Mouse (Mus musculus) stomach, postnatal 0 days (tissue): ENCODE data around the gene Lpar3. TPM values are rescaled to one million over a fixed set of nuclear protein-coding genes. Genes with fewer than 3 reads are reported as not detected.
A peak's percentile ranks its signal among the peaks of the same experiment; 100 is the strongest.

ENCODE experiments used
- ATAC-seq: fragments of 200-750 bp; cut with Nextera tagmentation; 2 replicates; pipeline ENCODE4 v1.8.0; 2017; ENCODE audit not compliant: low FRiP score, low TSS enrichment
- DNase-seq: peaks from one replicate; pipeline ENCODE4 v3.0.0-alpha.2; 2016; ENCODE audit warnings: low spot score
- H3K27ac ChIP-seq: fragments of 300-500 bp; sonication (generic); replicated peaks from 2 replicates; pipeline ENCODE4 v1.5.1; 2014; ENCODE audit warnings: mild to moderate bottlenecking, control low read depth
- H3K27me3 ChIP-seq: fragments of 300-500 bp; sonication (generic); 2 replicates; pipeline ENCODE4 v1.6.1; 2014; ENCODE audit warnings: low read length; ENCODE audit not compliant: control insufficient read depth, insufficient read depth
- H3K36me3 ChIP-seq: fragments of 300-500 bp; sonication (generic); 2 replicates; pipeline ENCODE4 v1.6.1; 2014; ENCODE audit warnings: low read length, mixed read lengths; ENCODE audit not compliant: control insufficient read depth, insufficient read depth
- H3K4me1 ChIP-seq: fragments of 300-500 bp; sonication (generic); replicated peaks from 2 replicates; pipeline ENCODE4 v1.6.1; 2014; ENCODE audit warnings: antibody characterized with exemption; ENCODE audit not compliant: control insufficient read depth, insufficient read depth
- H3K4me2 ChIP-seq: fragments of 300-500 bp; sonication (generic); replicated peaks from 2 replicates; pipeline ENCODE4 v1.6.1; 2014; ENCODE audit warnings: low read depth, mild to moderate bottlenecking, control low read depth, moderate library complexity
- H3K4me3 ChIP-seq: fragments of 300-500 bp; sonication (generic); 2 replicates; pipeline ENCODE4 v1.5.1; 2014; ENCODE audit warnings: low read depth, low read length, control low read depth
- H3K9ac ChIP-seq: fragments of 300-500 bp; sonication (generic); 2 replicates; pipeline ENCODE4 v1.6.1; 2014; ENCODE audit warnings: mild to moderate bottlenecking, low read length, control low read depth, mixed read lengths
- H3K9me3 ChIP-seq: fragments of 300-500 bp; sonication (generic); 2 replicates; pipeline ENCODE4 v1.6.1; 2016; ENCODE audit warnings: low read length; ENCODE audit not compliant: control insufficient read depth
- CTCF ChIP-seq: IDR thresholded peaks from 2 replicates; pipeline ENCODE4 v1.5.1; 2016; ENCODE audit warnings: antibody characterized with exemption, low read depth, mild to moderate bottlenecking, moderate library complexity
- EP300 ChIP-seq: optimal IDR thresholded peaks from 2 replicates; pipeline ENCODE3; 2016; ENCODE audit warnings: antibody characterized with exemption
- WGBS: fragments of 180-500 bp; shearing (Covaris S2); extraction: QIAGEN DNeasy Blood & Tissue Kit; methylation state at CpG from one replicate; pipeline ENCODE4 v1.1.7; 2014; 5-methylcytosine and 5-hydroxymethylcytosine counted together
- polyA plus RNA-seq: library from polyadenylated mRNA; unstranded; fragments of >200 nt; fragmentation: Nextera tagmentation; extraction: Ambion mirVana; gene quantifications from 2 replicates; pipeline ENCODE4 v1.2.1, GENCODE M21; 2015

The Lpar3 gene
- 0.38 and 0.53 TPM in 2 replicates for polyA plus RNA-seq

- no peak for TF ChIP-seq EP300
- peak; percentile 75 for TF ChIP-seq CTCF
- WGBS, result 2% methylated on average over 70 of the region's 73 CpGs
These were observed at the start of gene Lpar3 for GRCm38 (mm10) chr3:146220776-146221486. Gene Lpar3 (plus strand): TSS chr3:146220963.

GRCm38 (mm10) chr3:146173030-146173429, 47.7 kb upstream of the Lpar3 start:
- Histone ChIP-seq H3K4me2 (no peak overlapping the region), H3K9ac (no peak overlapping the region), H3K36me3 (no peaks in the 10 kb centered on the region), H3K27me3 (no peaks in the 10 kb centered on the region), H3K4me1 (no peaks in the 10 kb centered on the region), H3K9me3 (no peaks in the 10 kb centered on the region), H3K27ac (no peak overlapping the region), H3K4me3 (no peak overlapping the region)
- DNase-seq (no peak), ATAC-seq (no peak)
- TF ChIP-seq CTCF (no peak), EP300 (no peak)
- 69% methylated on average over 5 of the region's 5 CpGs for WGBS

More at GRCm38 (mm10) chr3:146220776-146221486, at the start of gene Lpar3:
- H3K27ac ChIP-seq, result no peak within 1 kb of the TSS
- ATAC-seq (peak; percentile 87), DNase-seq (peak; percentile 87)
- H3K4me1 ChIP-seq, result no peaks in the 10 kb centered on the region
- H3K4me2 ChIP-seq, result peak within 1 kb of the TSS; percentile 84
- H3K36me3 ChIP-seq, result no peaks in the 10 kb centered on the region
- peak within 1 kb of the TSS; percentile 53 for H3K9ac ChIP-seq
- peak within 1 kb of the TSS; percentile 48 for H3K4me3 ChIP-seq
- no peaks in the 10 kb centered on the region for H3K27me3 ChIP-seq
- no peaks in the 10 kb centered on the region for H3K9me3 ChIP-seq

GRCm38 (mm10) chr3:146174215-146174614, 46.5 kb upstream of the Lpar3 start:
- 76% methylated on average over 9 of the region's 9 CpGs for WGBS
- no peak for TF ChIP-seq EP300
- no peak for TF ChIP-seq CTCF

GRCm38 (mm10) chr3:146177295-146177694, 43.5 kb upstream of the Lpar3 start:
- H3K27me3 ChIP-seq, result no peaks in the 10 kb centered on the region
- WGBS, result 44% methylated on average over 7 of the region's 7 CpGs
- peak; percentile 53 for ATAC-seq
- H3K4me3 ChIP-seq, result no peak overlapping the region
- no peak overlapping the region for H3K9ac ChIP-seq
- H3K9me3 ChIP-seq, result no peaks in the 10 kb centered on the region
- no peaks in the 10 kb centered on the region for H3K4me1 ChIP-seq
- H3K27ac ChIP-seq, result no peak overlapping the region
- H3K4me2 ChIP-seq, result peak overlapping the region; percentile 50; the same call in 1 of the 2 replicates
- no peak for TF ChIP-seq EP300
- no peak for TF ChIP-seq CTCF
- peak; percentile 20 for DNase-seq
- H3K36me3 ChIP-seq, result no peaks in the 10 kb centered on the region

More at GRCm38 (mm10) chr3:146174215-146174614, 46.5 kb upstream of the Lpar3 start:
- Histone ChIP-seq H3K27me3 (no peaks in the 10 kb centered on the region), H3K9me3 (no peaks in the 10 kb centered on the region), H3K4me1 (no peaks in the 10 kb centered on the region), H3K9ac (no peak overlapping the region), H3K27ac (no peak overlapping the region), H3K36me3 (no peaks in the 10 kb centered on the region), H3K4me3 (no peak overlapping the region), H3K4me2 (no peak overlapping the region)
- DNase-seq, result no peak
- no peak for ATAC-seq

- Histone ChIP-seq H3K4me1 (no peaks in the 10 kb centered on the region), H3K9me3 (no peaks in the 10 kb centered on the region), H3K36me3 (no peaks in the 10 kb centered on the region), H3K9ac (no peak overlapping the region), H3K27me3 (no peaks in the 10 kb centered on the region), H3K4me3 (peak overlapping the region; percentile 11; the same call in 1 of the 2 replicates), H3K4me2 (peak overlapping the region; percentile 50), H3K27ac (no peak overlapping the region)
- WGBS, result 3% methylated on average over 16 of the region's 16 CpGs
- DNase-seq (peak; percentile 84), ATAC-seq (peak; percentile 75)
- TF ChIP-seq CTCF, result peak; percentile 84
- no peak for TF ChIP-seq EP300
These were observed 42.8 kb upstream of the Lpar3 start for GRCm38 (mm10) chr3:146177748-146178582.
